Mouse (Mus musculus): ENCODE measurements around the gene Lce3d. TPM values are rescaled to one million over a fixed set of nuclear protein-coding genes. Genes with fewer than 3 reads are reported as not detected.

The Lce3d gene
- total RNA-seq (2021) = not detected
- long read RNA-seq, experiment 1 = 0 reads
- long read RNA-seq, experiment 2 = 0 reads

GRCm38 (mm10) chr3:92957090-92957489 lies at the start of gene Lce3d:
Lce3d (plus strand) TSS chr3:92957390.
- DNase-seq = no peak
- intact Hi-C loops (cut with DNase I; ENCODE audit: low total_unique reads) = no loop called here

GRCm38 (mm10) chr3:92907571-92907970 lies 49.6 kb upstream of the Lce3d start:
- DNase-seq = no peak
- intact Hi-C loops (cut with DNase I; ENCODE audit: low total_unique reads) = no loop called here

- no peak for DNase-seq
- intact Hi-C loops (cut with DNase I; ENCODE audit: low total_unique reads) = no loop called here
Observed at GRCm38 (mm10) chr3:92920364-92920763, 36.8 kb upstream of the Lce3d start.

- intact Hi-C loops (cut with DNase I; ENCODE audit: low total_unique reads) = no loop called here
- DNase-seq = no peak
Observed at GRCm38 (mm10) chr3:92926130-92926529, 31.1 kb upstream of the Lce3d start, which contains the start of gene Lce3a. Lce3a (minus strand) TSS chr3:92926230.

- intact Hi-C loops (cut with DNase I; ENCODE audit: low total_unique reads) = no loop called here
- no peak for DNase-seq
Observed at GRCm38 (mm10) chr3:92932679-92933078, 24.5 kb upstream of the Lce3d start, which contains the start of gene Lce3b. Lce3b (plus strand) TSS chr3:92932979.

- no peak for DNase-seq
- intact Hi-C loops (cut with DNase I; ENCODE audit: low total_unique reads) = no loop called here
Observed at GRCm38 (mm10) chr3:92944186-92944585, 13.0 kb upstream of the Lce3d start, which contains the start of gene Lce3c. Lce3c (plus strand) TSS chr3:92944486.

- DNase-seq = no peak
- intact Hi-C loops (cut with DNase I; ENCODE audit: low total_unique reads) = no loop called here
Observed at GRCm38 (mm10) chr3:92966761-92967160, 9.6 kb downstream of the Lce3d start, which contains the start of gene Lce3e. Lce3e (plus strand) TSS chr3:92967061.

- intact Hi-C loops (cut with DNase I; ENCODE audit: low total_unique reads) = no loop called here
- DNase-seq = no peak
Observed at GRCm38 (mm10) chr3:92978484-92978883, 21.3 kb downstream of the Lce3d start.

- no peak for DNase-seq
- intact Hi-C loops (cut with DNase I; ENCODE audit: low total_unique reads) = no loop called here
Observed at GRCm38 (mm10) chr3:92991926-92992325, 34.7 kb downstream of the Lce3d start, which contains the start of gene Lce3f. Lce3f (plus strand) TSS chr3:92992226.

GRCm38 (mm10) chr3:92998691-92999090 lies 41.5 kb downstream of the Lce3d start:
- intact Hi-C loops (cut with DNase I; ENCODE audit: low total_unique reads) = no loop called here
- DNase-seq = peak; percentile 70

GRCm38 (mm10) chr3:93000621-93001020 lies 43.4 kb downstream of the Lce3d start:
- no peak for DNase-seq
- intact Hi-C loops (cut with DNase I; ENCODE audit: low total_unique reads) = no loop called here

- intact Hi-C loops (cut with DNase I; ENCODE audit: low total_unique reads) = no loop called here
Observed at GRCm38 (mm10) chr3:93002843-93003242, 45.7 kb downstream of the Lce3d start.

More at GRCm38 (mm10) chr3:93002843-93003242, 45.7 kb downstream of the Lce3d start:
- no peak for DNase-seq

Other genes starting within 250 kb of the Lce3d start
- not detected for gene Lce1e, start 248.3 kb upstream of the Lce3d start, total RNA-seq (2021)
- not detected for gene Lce1f, start 237.0 kb upstream of the Lce3d start, total RNA-seq (2021)
- not detected for gene Gm38119, start 218.3 kb upstream of the Lce3d start, total RNA-seq (2021)
- not detected for gene Lce1g, start 205.1 kb upstream of the Lce3d start, total RNA-seq (2021)
- gene Lce1h, start 192.3 kb upstream of the Lce3d start, total RNA-seq (2021) = not detected
- gene Lce1i, start 178.5 kb upstream of the Lce3d start, total RNA-seq (2021) = not detected
- not detected for gene Lce1j, start 166.9 kb upstream of the Lce3d start, total RNA-seq (2021)
- gene Lce1k, start 149.5 kb upstream of the Lce3d start, total RNA-seq (2021) = not detected
- not detected for gene Kprp, start 130.1 kb upstream of the Lce3d start, total RNA-seq (2021)
- not detected for gene Lce1l, start 106.1 kb upstream of the Lce3d start, total RNA-seq (2021)
- gene 2310050C09Rik, start 87.2 kb upstream of the Lce3d start, total RNA-seq (2021) = not detected
- not detected for gene Lce3a, start 31.2 kb upstream of the Lce3d start, total RNA-seq (2021)
- gene Lce3b, start 24.4 kb upstream of the Lce3d start, total RNA-seq (2021) = not detected
- not detected for gene Lce3c, start 12.9 kb upstream of the Lce3d start, total RNA-seq (2021)
- gene Lce3e, start 9.7 kb downstream of the Lce3d start, total RNA-seq (2021) = not detected
- gene Lce3f, start 34.8 kb downstream of the Lce3d start, total RNA-seq (2021) = not detected
- not detected for gene Crct1, start 58.3 kb downstream of the Lce3d start, total RNA-seq (2021)
- gene Lce1m, start 61.7 kb downstream of the Lce3d start, total RNA-seq (2021) = not detected
- not detected for gene Gm4858, start 111.4 kb downstream of the Lce3d start, total RNA-seq (2021)
- not detected for gene Crnn, start 187.4 kb downstream of the Lce3d start, total RNA-seq (2021)
- not detected for gene Flg2, start 239.9 kb downstream of the Lce3d start, total RNA-seq (2021)